Mouse (Mus musculus): ENCODE results near the gene Gfod2. TPM values are rescaled to one million over a fixed set of nuclear protein-coding genes. Genes with fewer than 3 reads are reported as not detected.
A peak's percentile ranks its signal among the peaks of the same experiment; 100 is the strongest.

Gene Gfod2
- total and polyA plus RNA-seq, 3 experiments = 2.3 to 3.7 (median 3.7) TPM

- Histone ChIP-seq H3K27me3 (ENCODE audit: control insufficient read depth, insufficient read depth, low read length) (no peaks in the 10 kb centered on the region), H3K79me2 (replicated peaks; ENCODE audit: control insufficient read depth, insufficient read depth, low read length) (no peaks in the 10 kb centered on the region), H3K27ac (peak overlapping the region; percentile 92), H3K4me1 (ENCODE audit: control insufficient read depth, insufficient read depth, low read length) (peaks cover 3% of the 10 kb centered on the region), H3K9ac (ENCODE audit: low read depth, low read length) (no peak overlapping the region; the same call in 1 of the 2 replicates), H3K4me3 (peak overlapping the region; percentile 85), H3K36me3 (ENCODE audit: control insufficient read depth, insufficient read depth, low read length) (no peaks in the 10 kb centered on the region)
- intact Hi-C loops (cut with DNase I) = loop anchor here (5.0 kb wide), 2 partner anchors 65 to 310 kb away; partner anchors contain the start of genes Agrp, Ctcf and Ddx28
- no peak for TF ChIP-seq CTCF (IDR thresholded peaks at IDR 0.05)
- TF ChIP-seq EP300 (IDR thresholded peaks at IDR 0.05; ENCODE audit: insufficient read depth, low read depth, low read length) = no peak
- TF ChIP-seq POLR2A (IDR thresholded peaks at IDR 0.05; ENCODE audit: insufficient read depth, low read depth, low read length) = no peak
- WGBS = 62% methylated on average over 18 of the region's 18 CpGs
- DNase-seq = no peak
Observed at GRCm38 (mm10) chr8:105702001-105702401, 56.5 kb downstream of the Gfod2 start.

DNA sequence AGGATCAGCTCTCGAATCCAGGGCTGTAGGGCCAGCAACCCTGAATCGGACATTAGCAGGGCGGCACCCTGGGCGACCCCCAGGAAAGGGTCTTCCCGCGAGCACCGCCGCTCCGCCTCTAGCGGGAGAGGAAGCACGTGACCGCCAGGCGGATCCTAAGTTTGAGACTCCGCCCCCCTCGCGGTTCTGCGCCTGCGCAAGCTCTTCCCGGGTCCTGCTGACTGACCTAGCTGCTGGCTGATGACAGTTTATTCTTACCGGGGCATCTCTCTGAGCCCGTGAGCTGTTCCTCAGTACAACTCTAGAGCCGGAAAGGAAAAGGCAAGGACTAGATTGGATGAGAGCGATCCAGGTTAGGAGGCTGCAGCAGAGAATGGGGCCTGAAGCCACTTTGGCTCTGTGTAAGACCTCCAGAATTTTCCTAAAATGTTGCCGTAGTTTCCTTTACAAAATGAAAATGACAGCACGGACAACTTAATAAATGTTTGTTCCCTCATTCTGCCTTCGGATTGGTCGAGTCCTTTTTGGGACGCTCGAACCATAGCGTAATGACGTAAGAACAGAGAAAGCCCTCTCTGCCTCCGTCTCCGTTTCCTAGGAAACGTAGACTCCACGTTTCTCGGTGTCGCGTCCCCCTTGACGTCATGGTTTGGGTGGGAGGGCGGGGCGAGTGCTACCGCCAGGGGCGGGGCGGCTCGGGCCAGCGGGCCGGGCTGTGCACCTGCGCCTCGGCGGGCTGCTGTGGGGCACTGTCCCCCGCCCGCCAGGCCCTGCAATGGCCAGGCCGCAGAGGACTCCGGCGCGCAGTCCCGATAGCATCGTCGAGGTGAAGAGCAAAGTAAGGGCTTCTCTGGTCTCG lies 57.3 kb downstream of the Gfod2 start, which contains the start of the genes Acd and Pard6a:
Gene Acd, minus strand, starts transcription at position 137 of the 859 bp plus-strand sequence.
Gene Pard6a, plus strand, starts transcription at position 183 of the 859 bp plus-strand sequence.
- DNase-seq = peak; percentile 95 to 97
- peak within 1 kb of the TSS; percentile 85 for H3K4me3 ChIP-seq
- peak; percentile 90 for TF ChIP-seq POLR2A (IDR thresholded peaks at IDR 0.05; ENCODE audit: insufficient read depth, low read depth, low read length)
- 0 out of 2 replicates have a peak, but pooled peaks have one; percentile 2 for TF ChIP-seq EP300 (IDR thresholded peaks at IDR 0.05; ENCODE audit: insufficient read depth, low read depth, low read length)
- peak; percentile 25; the same call in 1 of the 2 replicates for TF ChIP-seq CTCF (IDR thresholded peaks at IDR 0.05)
- H3K79me2 ChIP-seq (replicated peaks; ENCODE audit: control insufficient read depth, insufficient read depth, low read length) = no peaks in the 10 kb centered on the region
- H3K36me3 ChIP-seq (ENCODE audit: control insufficient read depth, insufficient read depth, low read length) = no peaks in the 10 kb centered on the region
- H3K27me3 ChIP-seq (ENCODE audit: control insufficient read depth, insufficient read depth, low read length) = no peaks in the 10 kb centered on the region
- peak within 1 kb of the TSS; percentile 86 for H3K9ac ChIP-seq (ENCODE audit: low read depth, low read length)
- H3K4me1 ChIP-seq (ENCODE audit: control insufficient read depth, insufficient read depth, low read length) = peaks cover 3% of the 10 kb centered on the region
- intact Hi-C loops (cut with DNase I) = loop anchor here (2.0 to 5.0 kb wide), 3 partner anchors 64 to 311 kb away; partner anchors contain the start of genes Agrp, Ctcf, Ddx28 and Pskh1
- peak within 1 kb of the TSS; percentile 92 for H3K27ac ChIP-seq
- under 1% methylated on average over 60 of the region's 60 CpGs for WGBS

DNA sequence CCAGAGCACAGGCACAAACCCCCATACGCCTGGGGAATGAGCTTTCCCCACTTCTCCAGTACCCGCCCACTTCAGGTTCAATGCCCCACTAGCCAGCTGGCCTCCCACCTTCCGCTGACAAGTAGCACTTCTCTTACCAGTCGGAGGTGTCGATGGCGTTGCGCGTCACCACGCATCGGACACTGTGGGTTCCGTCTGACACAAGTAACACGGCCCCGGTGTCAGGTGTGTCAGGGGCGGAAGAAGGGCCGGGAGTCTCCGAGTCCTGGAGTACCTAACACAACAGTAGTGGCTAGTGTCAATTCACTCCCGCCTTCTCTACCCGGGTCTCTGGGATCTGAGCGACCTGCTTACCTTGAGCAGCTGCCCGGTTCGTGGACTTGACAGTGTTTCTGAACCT lies 57.9 kb downstream of the Gfod2 start:
- H3K36me3 ChIP-seq (ENCODE audit: control insufficient read depth, insufficient read depth, low read length) = no peaks in the 10 kb centered on the region
- TF ChIP-seq CTCF (IDR thresholded peaks at IDR 0.05) = no peak
- TF ChIP-seq EP300 (IDR thresholded peaks at IDR 0.05; ENCODE audit: insufficient read depth, low read depth, low read length) = 0 out of 2 replicates have a peak, but pooled peaks have one; percentile 18

GRCm38 (mm10) chr8:105699488-105700215 lies 58.8 kb downstream of the Gfod2 start:
- no peak overlapping the region for H3K4me3 ChIP-seq
- no peak for DNase-seq
- H3K9ac ChIP-seq (ENCODE audit: low read depth, low read length) = no peak overlapping the region
- intact Hi-C loops (cut with DNase I) = loop anchor here (2.0 to 5.0 kb wide), 3 partner anchors 62 to 313 kb away; partner anchors contain the start of genes Agrp, Ctcf, Ddx28 and Pskh1
- no peaks in the 10 kb centered on the region for H3K36me3 ChIP-seq (ENCODE audit: control insufficient read depth, insufficient read depth, low read length)
- TF ChIP-seq POLR2A (IDR thresholded peaks at IDR 0.05; ENCODE audit: insufficient read depth, low read depth, low read length) (no peak), CTCF (IDR thresholded peaks at IDR 0.05) (no peak), EP300 (IDR thresholded peaks at IDR 0.05; ENCODE audit: insufficient read depth, low read depth, low read length) (no peak)
- no peak overlapping the region for H3K27ac ChIP-seq
- H3K79me2 ChIP-seq (replicated peaks; ENCODE audit: control insufficient read depth, insufficient read depth, low read length) = no peaks in the 10 kb centered on the region
- 94% methylated on average over 11 of the region's 11 CpGs for WGBS
- peaks cover 3% of the 10 kb centered on the region for H3K4me1 ChIP-seq (ENCODE audit: control insufficient read depth, insufficient read depth, low read length)
- no peaks in the 10 kb centered on the region for H3K27me3 ChIP-seq (ENCODE audit: control insufficient read depth, insufficient read depth, low read length)

More for the DNA sequence above, 57.9 kb downstream of the Gfod2 start:
- intact Hi-C loops (cut with DNase I) = loop anchor here (2.0 to 5.0 kb wide), 3 partner anchors 63 to 312 kb away; partner anchors contain the start of genes Agrp, Ctcf, Ddx28 and Pskh1
- DNase-seq = no peak
- Histone ChIP-seq H3K9ac (ENCODE audit: low read depth, low read length) (peak overlapping the region; percentile 86), H3K4me3 (peak overlapping the region; percentile 85), H3K27ac (peak overlapping the region; percentile 92), H3K79me2 (replicated peaks; ENCODE audit: control insufficient read depth, insufficient read depth, low read length) (no peaks in the 10 kb centered on the region), H3K4me1 (ENCODE audit: control insufficient read depth, insufficient read depth, low read length) (peaks cover 3% of the 10 kb centered on the region), H3K27me3 (ENCODE audit: control insufficient read depth, insufficient read depth, low read length) (no peaks in the 10 kb centered on the region)
- under 1% methylated on average over 21 of the region's 21 CpGs for WGBS

DNA sequence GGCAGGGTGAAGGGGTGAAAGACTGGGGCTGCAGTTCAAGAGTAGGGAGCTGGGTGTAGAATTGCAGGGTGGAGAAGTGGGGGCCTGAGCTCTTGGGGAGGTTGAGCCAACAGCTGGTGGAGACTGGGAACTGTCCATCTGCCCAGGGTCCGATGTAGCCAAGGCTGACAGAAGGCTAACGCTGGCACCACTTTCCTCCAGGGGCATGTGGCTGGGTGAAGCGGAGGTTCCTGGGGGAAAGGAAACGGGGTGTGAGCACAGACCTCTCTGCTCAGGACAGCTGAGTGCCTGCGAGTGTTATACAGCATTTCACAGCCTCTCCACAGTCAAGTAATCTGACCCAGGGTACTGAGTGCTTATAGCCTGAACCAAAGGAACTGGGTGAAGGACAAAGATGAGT lies 59.7 kb downstream of the Gfod2 start:
- no peak overlapping the region for H3K27ac ChIP-seq

More for the DNA sequence above, 59.7 kb downstream of the Gfod2 start:
- TF ChIP-seq POLR2A (IDR thresholded peaks at IDR 0.05; ENCODE audit: insufficient read depth, low read depth, low read length) (no peak), EP300 (IDR thresholded peaks at IDR 0.05; ENCODE audit: insufficient read depth, low read depth, low read length) (no peak), CTCF (IDR thresholded peaks at IDR 0.05) (no peak)
- no peak for DNase-seq
- 94% methylated on average over 5 of the region's 5 CpGs for WGBS
- Histone ChIP-seq H3K27me3 (ENCODE audit: control insufficient read depth, insufficient read depth, low read length) (no peaks in the 10 kb centered on the region), H3K79me2 (replicated peaks; ENCODE audit: control insufficient read depth, insufficient read depth, low read length) (no peaks in the 10 kb centered on the region), H3K36me3 (ENCODE audit: control insufficient read depth, insufficient read depth, low read length) (no peaks in the 10 kb centered on the region), H3K4me3 (no peak overlapping the region), H3K4me1 (ENCODE audit: control insufficient read depth, insufficient read depth, low read length) (peaks cover 6% of the 10 kb centered on the region), H3K9ac (ENCODE audit: low read depth, low read length) (no peak overlapping the region)
- intact Hi-C loops (cut with DNase I) = no loop called here

Data from heart, adult 2 months (tissue).